Mouse (Mus musculus) small intestine, adult 2 months (tissue): ENCODE data around the gene Hmgb1.

ENCODE experiments used
- CTCF ChIP-seq: fragments of 200-500 bp; IDR thresholded peaks from 2 replicates; pipeline ENCODE4 v1.5.1; 2012; ENCODE audit warnings: low read depth, mild to moderate bottlenecking, control low read depth, inconsistent platforms, low read length, moderate library complexity, mixed read lengths; ENCODE audit not compliant: insufficient replicate concordance, insufficient read length; ENCODE audit errors: extremely low read depth
- POLR2A ChIP-seq: fragments of 200-500 bp; IDR thresholded peaks from 2 replicates; pipeline ENCODE4 v1.6.1; 2012; ENCODE audit warnings: low read depth, mild to moderate bottlenecking, control low read depth, inconsistent platforms, low read length, moderate library complexity

GRCm38 (mm10) chr5:149168051-149168450 lies 16.2 kb downstream of the Hmgb1 start:
- TF ChIP-seq CTCF: no peak
- TF ChIP-seq POLR2A: no peak
